Mouse (Mus musculus) gastrocnemius, postnatal 4 days (tissue): ENCODE results near the gene Pbrm1. TPM values are rescaled to one million over a fixed set of nuclear protein-coding genes. Genes with fewer than 3 reads are reported as not detected.

Experiments used
- DNase-seq, 2 experiments: peaks; one replicate each; pipeline ENCODE4 v3.0.0; 2021 to 2022; ENCODE audit warnings: low spot score in 2 of 2, mixed read lengths in 2 of 2
- total RNA-seq, 2 experiments: library from RNA; stranded (reverse); gene quantifications; 2 replicates each; pipeline ENCODE4 v1.2.3; 2021

The Pbrm1 gene
- total RNA-seq, 2 experiments from 2014 or later: 94.3 to 94.4 TPM

GRCm38 (mm10) chr14:31078597-31079208 lies 59.8 kb downstream of the Pbrm1 start:
- no peak for DNase-seq

GRCm38 (mm10) chr14:31079313-31080028 lies 60.5 kb downstream of the Pbrm1 start:
- DNase-seq: no peak

GRCm38 (mm10) chr14:31081147-31081546 lies 62.2 kb downstream of the Pbrm1 start:
- no peak for DNase-seq

- no peak for DNase-seq
Measured at GRCm38 (mm10) chr14:31087433-31087832, 68.5 kb downstream of the Pbrm1 start.

- DNase-seq: no peak
Measured at GRCm38 (mm10) chr14:31088515-31088914, 69.6 kb downstream of the Pbrm1 start.

- DNase-seq: no peak
Measured at GRCm38 (mm10) chr14:31089918-31090317, 71.0 kb downstream of the Pbrm1 start.

- DNase-seq: no peak
Measured at GRCm38 (mm10) chr14:31105156-31105555, 86.2 kb downstream of the Pbrm1 start.

- DNase-seq: no peak
Measured at GRCm38 (mm10) chr14:31110613-31111012, 91.7 kb downstream of the Pbrm1 start.

GRCm38 (mm10) chr14:31112187-31112586 lies 93.2 kb downstream of the Pbrm1 start:
- no peak for DNase-seq

- DNase-seq: no peak
Measured at GRCm38 (mm10) chr14:31114011-31114410, 95.1 kb downstream of the Pbrm1 start.

GRCm38 (mm10) chr14:31115522-31115921 lies 96.6 kb downstream of the Pbrm1 start:
- DNase-seq: no peak

GRCm38 (mm10) chr14:31125106-31126075 lies 106.5 kb downstream of the Pbrm1 start:
- peak in 1 of 2 experiments; percentile 18 for DNase-seq

- DNase-seq: no peak
Measured at GRCm38 (mm10) chr14:31126826-31127225, 107.9 kb downstream of the Pbrm1 start.

GRCm38 (mm10) chr14:31128101-31128825 lies 109.3 kb downstream of the Pbrm1 start:
- no peak for DNase-seq

GRCm38 (mm10) chr14:31128826-31129219 lies 109.9 kb downstream of the Pbrm1 start, which contains the start of gene Smim4:
Gene Smim4 (minus strand): TSS chr14:31128956.
- DNase-seq: peak; percentile 94 to 97

GRCm38 (mm10) chr14:31129326-31130235 lies 110.6 kb downstream of the Pbrm1 start:
- DNase-seq: no peak

GRCm38 (mm10) chr14:31130236-31131220 lies 111.6 kb downstream of the Pbrm1 start, which contains the start of gene Nt5dc2:
Gene Nt5dc2 (plus strand): TSS chr14:31131053.
- peak; percentile 86 to 92 for DNase-seq

- peak in 1 of 2 experiments; percentile 54 for DNase-seq
Measured at GRCm38 (mm10) chr14:31131272-31131821, 112.4 kb downstream of the Pbrm1 start.
